Mouse (Mus musculus) testis, adult 2 months (tissue): ENCODE measurements around the gene Trim17. TPM values are rescaled to one million over a fixed set of nuclear protein-coding genes. Genes with fewer than 3 reads are reported as not detected.
A peak's percentile ranks its signal among the peaks of the same experiment; 100 is the strongest.

Experiments used
- H3K27ac ChIP-seq: fragments of 200-500 bp; 2 replicates; pipeline ENCODE4 v1.5.1; 2012; ENCODE audit warnings: low read depth, low read length; ENCODE audit not compliant: control insufficient read depth, insufficient read depth
- H3K27me3 ChIP-seq: fragments of 200-500 bp; 2 replicates; pipeline ENCODE4 v1.6.1; 2012; ENCODE audit warnings: mild to moderate bottlenecking, low read length, moderate library complexity; ENCODE audit not compliant: control insufficient read depth, insufficient read depth
- H3K36me3 ChIP-seq: fragments of 200-500 bp; 2 replicates; pipeline ENCODE4 v1.6.1; 2012; ENCODE audit warnings: mild to moderate bottlenecking, low read length; ENCODE audit not compliant: control insufficient read depth, insufficient read depth
- H3K4me1 ChIP-seq: fragments of 200-500 bp; 2 replicates; pipeline ENCODE4 v1.6.1; 2012; ENCODE audit warnings: low read length; ENCODE audit not compliant: control insufficient read depth, insufficient read depth
- H3K4me3 ChIP-seq: fragments of 200-500 bp; 2 replicates; pipeline ENCODE4 v1.5.1; 2012; ENCODE audit warnings: low read depth, mild to moderate bottlenecking, low read length, moderate library complexity, mixed read lengths; ENCODE audit not compliant: control insufficient read depth
- CTCF ChIP-seq: fragments of 200-500 bp; IDR thresholded peaks from 2 replicates; pipeline ENCODE4 v1.5.1; 2012; ENCODE audit warnings: low read depth, mild to moderate bottlenecking, inconsistent platforms, low read length, moderate library complexity; ENCODE audit not compliant: control insufficient read depth, insufficient read depth, insufficient replicate concordance
- POLR2A ChIP-seq: fragments of 200-500 bp; IDR thresholded peaks from 2 replicates; pipeline ENCODE4 v1.6.1; 2012; ENCODE audit warnings: low read depth, mild to moderate bottlenecking, inconsistent platforms, low read length, moderate library complexity; ENCODE audit not compliant: control insufficient read depth
- polyA plus RNA-seq: library from polyadenylated mRNA; depleted of rRNA; stranded (reverse); fragments of >200 nt; gene quantifications from 2 replicates; pipeline ENCODE4 v1.2.3, GENCODE M21; 2012

Gene Trim17
- polyA plus RNA-seq, 1 experiment, result 166 TPM

DNA sequence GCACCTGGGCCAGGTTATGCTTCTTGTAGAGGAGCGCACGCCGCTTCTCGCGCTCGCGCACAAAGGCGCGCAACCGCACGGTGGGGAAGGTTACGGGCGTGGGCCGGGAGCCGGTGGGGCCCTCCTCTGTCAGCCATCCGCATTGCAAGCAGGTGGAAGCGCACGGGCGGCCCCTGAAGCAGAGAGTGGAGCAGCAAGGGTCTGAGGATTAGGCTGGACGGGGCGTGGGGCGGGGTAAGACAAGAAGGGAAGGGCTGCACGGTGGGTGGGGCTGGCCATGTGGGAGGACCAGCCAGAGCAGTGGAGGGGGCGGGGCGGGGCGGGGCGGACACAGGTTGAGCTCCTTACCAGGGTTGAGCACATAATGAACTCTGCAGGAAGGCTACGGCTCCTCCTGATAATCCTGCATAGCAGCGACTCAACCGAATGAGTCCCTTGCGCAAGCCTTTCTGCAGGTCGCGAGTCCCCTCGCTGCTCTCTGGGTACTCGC lies 39.9 kb downstream of the Trim17 start:
- TF ChIP-seq CTCF (no peak), POLR2A (no peak)
- peaks cover 8% of the 10 kb centered on the region for H3K4me1 ChIP-seq
- no peaks in the 10 kb centered on the region for H3K27me3 ChIP-seq
- H3K4me3 ChIP-seq, result peak overlapping the region; percentile 43
- no peak overlapping the region for H3K27ac ChIP-seq
- no peaks in the 10 kb centered on the region for H3K36me3 ChIP-seq

DNA sequence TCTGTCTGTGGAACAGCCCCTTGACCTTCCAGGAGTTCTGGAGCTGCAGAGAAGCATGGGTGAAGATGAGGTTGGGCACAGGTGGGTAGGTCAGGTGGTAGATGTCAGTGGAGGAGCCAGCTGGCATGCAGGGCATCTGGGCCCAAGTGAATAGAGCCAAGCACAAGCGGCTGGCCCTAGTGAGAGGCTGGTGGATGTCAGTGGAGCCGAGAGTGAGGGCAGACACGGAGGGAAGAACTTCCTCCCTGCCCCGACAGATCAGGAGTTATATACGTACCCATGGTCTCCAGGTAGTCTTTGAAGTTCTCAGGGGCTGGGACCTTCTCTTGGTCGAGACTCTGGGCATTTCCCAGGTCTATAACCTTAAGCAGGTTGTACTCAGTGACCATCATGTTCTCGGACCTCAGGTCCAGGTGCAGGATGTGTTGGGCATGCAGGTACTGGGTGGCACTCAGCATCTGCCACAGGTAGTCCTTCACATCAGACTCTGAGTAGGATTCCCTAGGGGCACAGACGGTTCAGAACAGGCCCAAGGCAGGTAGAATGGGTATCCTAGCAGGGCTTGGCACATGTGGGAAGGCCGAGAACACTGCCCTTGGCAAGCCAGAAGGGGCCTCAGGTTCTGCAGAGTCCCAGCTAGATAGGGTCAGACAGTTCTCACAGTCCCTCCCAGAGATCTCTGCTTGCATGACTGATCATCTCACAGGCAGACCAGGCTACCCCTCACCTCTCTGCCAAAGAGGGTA lies 40.7 kb downstream of the Trim17 start:
- H3K27me3 ChIP-seq, result no peaks in the 10 kb centered on the region
- TF ChIP-seq POLR2A, result no peak
- TF ChIP-seq CTCF, result no peak
- no peaks in the 10 kb centered on the region for H3K36me3 ChIP-seq
- no peak overlapping the region for H3K27ac ChIP-seq
- peaks cover 8% of the 10 kb centered on the region for H3K4me1 ChIP-seq
- H3K4me3 ChIP-seq, result no peak overlapping the region

DNA sequence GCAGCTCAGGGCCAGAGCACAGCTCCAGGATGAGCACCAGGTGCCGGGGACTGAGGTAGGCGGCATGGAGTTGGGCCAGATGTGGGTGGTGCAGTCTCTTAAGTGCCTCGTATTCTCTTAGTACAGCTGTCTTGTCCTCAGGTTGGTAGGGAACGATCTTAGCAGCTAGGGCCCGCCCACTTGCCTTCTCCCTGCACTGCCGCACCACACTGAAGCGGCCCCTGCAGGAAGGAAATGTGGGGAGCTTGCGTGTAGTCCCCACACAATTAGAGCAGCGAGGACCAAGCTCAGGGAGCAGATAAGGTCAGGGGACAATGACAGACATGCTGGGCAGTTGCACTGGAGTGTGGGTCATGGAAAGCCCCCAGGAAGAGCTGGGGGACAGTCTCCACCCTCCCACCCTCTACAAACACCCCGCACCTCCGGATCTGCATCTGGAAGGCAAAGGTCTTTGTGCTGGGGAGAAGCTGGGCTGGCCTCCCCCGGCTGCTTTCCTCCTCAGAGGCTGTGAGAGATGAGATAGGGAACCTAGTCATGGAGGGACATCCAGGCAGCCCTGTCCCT lies 41.4 kb downstream of the Trim17 start:
- Histone ChIP-seq H3K36me3 (no peaks in the 10 kb centered on the region), H3K4me1 (peaks cover 8% of the 10 kb centered on the region), H3K27ac (no peak overlapping the region), H3K27me3 (no peaks in the 10 kb centered on the region), H3K4me3 (no peak overlapping the region)
- TF ChIP-seq POLR2A (no peak), CTCF (no peak)

DNA sequence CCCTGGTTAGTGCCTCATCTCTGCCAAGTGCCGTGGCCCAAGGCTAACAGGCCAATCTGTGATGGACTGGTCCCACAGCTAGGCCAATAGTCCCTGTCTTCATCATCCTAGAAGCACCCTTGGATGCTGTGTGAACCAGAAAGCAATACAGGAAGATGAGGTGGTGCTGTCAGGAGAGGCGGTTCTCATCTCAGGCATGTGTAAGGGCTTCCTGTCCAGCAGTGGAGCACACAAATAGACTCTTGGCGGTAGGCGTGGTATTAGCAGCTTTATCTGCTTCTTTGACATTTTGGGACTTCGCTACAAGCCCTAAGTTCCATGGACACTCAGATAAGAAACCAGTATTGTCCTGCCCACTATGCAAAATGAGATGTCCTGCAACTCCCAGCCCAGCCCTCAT lies 43.1 kb downstream of the Trim17 start:
- TF ChIP-seq POLR2A (no peak), CTCF (no peak)
- Histone ChIP-seq H3K4me1 (peaks cover 8% of the 10 kb centered on the region), H3K4me3 (peak overlapping the region; percentile 71), H3K36me3 (no peaks in the 10 kb centered on the region), H3K27ac (no peak overlapping the region), H3K27me3 (no peaks in the 10 kb centered on the region)

DNA sequence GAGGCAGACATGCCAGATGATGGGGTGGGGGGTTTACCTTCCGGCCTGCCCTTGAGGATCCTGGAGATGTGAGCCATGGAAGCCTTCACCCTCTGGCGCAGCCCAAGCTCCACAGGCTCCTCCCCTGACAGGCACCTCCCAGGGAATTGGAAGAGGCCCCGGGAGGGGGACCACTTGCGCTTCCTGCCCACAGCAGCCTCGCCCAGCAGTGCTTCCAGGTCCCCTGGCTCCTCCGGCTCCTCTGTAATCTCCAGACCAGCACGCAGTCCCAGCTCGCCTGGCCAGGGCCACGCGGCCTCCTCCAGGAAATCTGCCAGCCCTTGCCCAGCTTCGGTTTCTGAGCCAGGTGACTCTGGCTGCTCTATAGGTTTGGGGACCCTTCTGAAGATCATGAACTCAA lies 44.7 kb downstream of the Trim17 start:
- H3K27me3 ChIP-seq, result no peaks in the 10 kb centered on the region
- no peak overlapping the region for H3K4me3 ChIP-seq
- H3K4me1 ChIP-seq, result peaks cover 4% of the 10 kb centered on the region
- no peak overlapping the region for H3K27ac ChIP-seq
- TF ChIP-seq POLR2A (no peak), CTCF (no peak)
- no peaks in the 10 kb centered on the region for H3K36me3 ChIP-seq

DNA sequence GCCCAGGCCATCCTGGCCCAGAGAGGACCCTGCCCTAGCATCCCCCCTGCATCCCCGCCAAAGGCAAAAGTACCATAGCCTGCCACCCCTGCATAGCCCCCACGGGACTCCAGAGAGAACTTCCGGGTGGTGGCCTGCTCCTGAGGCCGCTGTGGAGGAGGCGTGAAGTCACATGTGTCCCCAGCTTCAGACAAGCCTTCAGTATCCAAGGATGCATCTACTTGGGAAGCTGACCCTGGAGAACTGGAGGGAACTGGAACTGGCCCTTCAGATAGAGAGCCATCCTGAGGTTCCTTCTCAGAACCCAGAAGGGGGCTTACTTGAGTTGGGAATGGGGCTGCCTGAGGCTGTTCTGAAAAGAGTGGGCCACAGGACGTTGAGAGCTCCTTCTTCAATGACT lies 45.3 kb downstream of the Trim17 start:
- no peak for TF ChIP-seq POLR2A
- no peak for TF ChIP-seq CTCF
- Histone ChIP-seq H3K36me3 (no peaks in the 10 kb centered on the region), H3K27me3 (no peaks in the 10 kb centered on the region), H3K4me3 (no peak overlapping the region), H3K27ac (no peak overlapping the region), H3K4me1 (no peaks in the 10 kb centered on the region)

DNA sequence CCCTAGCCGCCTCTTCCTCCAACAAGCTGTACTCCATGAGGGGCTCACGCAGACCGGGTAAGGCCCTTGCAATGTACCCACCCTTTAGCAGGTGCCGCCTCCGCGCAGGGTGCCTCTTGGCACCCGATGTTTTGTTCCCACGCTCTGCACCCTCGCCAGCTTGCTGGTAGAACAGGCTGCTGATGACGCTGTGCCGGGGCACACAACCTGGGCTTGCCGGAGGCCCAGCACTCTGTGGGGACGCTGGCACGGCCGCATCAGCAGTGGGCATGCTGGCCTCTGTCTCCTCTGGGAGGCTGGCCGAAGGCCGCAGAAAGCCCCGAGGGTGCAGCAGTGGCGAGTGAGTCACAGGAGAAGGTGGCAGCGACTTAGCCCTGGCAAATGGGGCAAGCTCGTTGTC lies 46.1 kb downstream of the Trim17 start:
- Histone ChIP-seq H3K4me3 (no peak overlapping the region), H3K36me3 (no peaks in the 10 kb centered on the region), H3K4me1 (no peaks in the 10 kb centered on the region), H3K27me3 (no peaks in the 10 kb centered on the region), H3K27ac (no peak overlapping the region)
- no peak for TF ChIP-seq CTCF
- no peak for TF ChIP-seq POLR2A
